Mouse (Mus musculus) thymus, adult 2 months (tissue): ENCODE results near the gene Ccdc116. TPM values are rescaled to one million over a fixed set of nuclear protein-coding genes. Genes with fewer than 3 reads are reported as not detected.

Experiments
- DNase-seq: peaks from one replicate; pipeline ENCODE4 v3.0.0; 2021
- H3K27ac ChIP-seq: fragments of 200-500 bp; 2 replicates; pipeline ENCODE4 v1.5.1; 2012; ENCODE audit warnings: low read length, control low read depth; ENCODE audit not compliant: control insufficient read depth, insufficient read depth
- H3K27me3 ChIP-seq: fragments of 200-500 bp; 2 replicates; pipeline ENCODE4 v1.6.1; 2012; ENCODE audit warnings: mild to moderate bottlenecking, low read length, moderate library complexity, mixed read lengths; ENCODE audit not compliant: control insufficient read depth, insufficient read depth
- H3K36me3 ChIP-seq: fragments of 200-500 bp; 2 replicates; pipeline ENCODE4 v1.6.1; 2012; ENCODE audit warnings: mild to moderate bottlenecking, low read length, moderate library complexity; ENCODE audit not compliant: control insufficient read depth, insufficient read depth
- H3K4me1 ChIP-seq: fragments of 200-500 bp; replicated peaks from 2 replicates; pipeline ENCODE4 v1.6.1; 2012; ENCODE audit warnings: low read length; ENCODE audit not compliant: control insufficient read depth, insufficient read depth
- H3K4me3 ChIP-seq: fragments of 200-500 bp; 2 replicates; pipeline ENCODE4 v1.5.1; 2012; ENCODE audit warnings: mild to moderate bottlenecking, low read length, control low read depth, moderate library complexity; ENCODE audit not compliant: control insufficient read depth, insufficient read depth
- CTCF ChIP-seq: fragments of 200-500 bp; IDR thresholded peaks from 2 replicates; pipeline ENCODE4 v1.5.1; 2012; ENCODE audit warnings: mild to moderate bottlenecking, control low read depth, low read length, moderate library complexity, borderline replicate concordance; ENCODE audit not compliant: control insufficient read depth, poor library complexity, insufficient read depth; ENCODE audit errors: extremely low read depth
- POLR2A ChIP-seq: fragments of 200-500 bp; IDR thresholded peaks from 2 replicates; pipeline ENCODE4 v1.6.1; 2012; ENCODE audit warnings: mild to moderate bottlenecking, low read length, control low read depth, moderate library complexity; ENCODE audit not compliant: control insufficient read depth, poor library complexity, insufficient read depth; ENCODE audit errors: extremely low read depth
- WGBS: fragments of 180-500 bp; shearing (Covaris S2); methylation state at CpG from one replicate; pipeline ENCODE4 v1.1.7; 2018; 5-methylcytosine and 5-hydroxymethylcytosine counted together
- polyA plus RNA-seq: library from polyadenylated mRNA; depleted of rRNA; stranded (reverse); fragments of >200 nt; gene quantifications from 2 replicates; pipeline ENCODE4 v1.2.3, GENCODE M21; 2012; rRNA removed

The Ccdc116 gene
- 3.5 and 3.7 TPM in 2 replicates for polyA plus RNA-seq

- Histone ChIP-seq H3K27ac (no peak within 1 kb of the TSS), H3K4me3 (peak within 1 kb of the TSS; percentile 49), H3K36me3 (no peaks in the 10 kb centered on the region; the same call in 1 of the 2 replicates), H3K4me1 (peaks cover 12% of the 10 kb centered on the region), H3K27me3 (no peaks in the 10 kb centered on the region)
- WGBS = under 1% methylated on average over 34 of the region's 34 CpGs
- peak; percentile 69 for DNase-seq
- TF ChIP-seq POLR2A = no peak
- peak; percentile 43; the same call in 1 of the 2 replicates for TF ChIP-seq CTCF
These were observed at the start of gene Ccdc116 for GRCm38 (mm10) chr16:17146772-17147235. Ccdc116 (minus strand) TSS chr16:17147229.

- Histone ChIP-seq H3K36me3 (no peaks in the 10 kb centered on the region; the same call in 1 of the 2 replicates), H3K4me3 (no peak overlapping the region), H3K27ac (no peak overlapping the region), H3K4me1 (no peaks in the 10 kb centered on the region), H3K27me3 (no peaks in the 10 kb centered on the region)
- 74% methylated on average over 4 of the region's 4 CpGs for WGBS
- TF ChIP-seq CTCF = no peak
- no peak for TF ChIP-seq POLR2A
- DNase-seq = no peak
These were observed 46.8 kb upstream of the Ccdc116 start for GRCm38 (mm10) chr16:17193823-17194222.

GRCm38 (mm10) chr16:17185475-17185874 is 38.4 kb upstream of the Ccdc116 start:
- Histone ChIP-seq H3K36me3 (peaks cover 4% of the 10 kb centered on the region; the same call in 1 of the 2 replicates), H3K4me3 (no peak overlapping the region), H3K27ac (no peak overlapping the region), H3K4me1 (no peaks in the 10 kb centered on the region), H3K27me3 (no peaks in the 10 kb centered on the region)
- no peak for TF ChIP-seq CTCF
- no peak for TF ChIP-seq POLR2A
- no peak for DNase-seq

- DNase-seq = no peak
These were observed 36.0 kb upstream of the Ccdc116 start for GRCm38 (mm10) chr16:17183003-17183402.

DNA sequence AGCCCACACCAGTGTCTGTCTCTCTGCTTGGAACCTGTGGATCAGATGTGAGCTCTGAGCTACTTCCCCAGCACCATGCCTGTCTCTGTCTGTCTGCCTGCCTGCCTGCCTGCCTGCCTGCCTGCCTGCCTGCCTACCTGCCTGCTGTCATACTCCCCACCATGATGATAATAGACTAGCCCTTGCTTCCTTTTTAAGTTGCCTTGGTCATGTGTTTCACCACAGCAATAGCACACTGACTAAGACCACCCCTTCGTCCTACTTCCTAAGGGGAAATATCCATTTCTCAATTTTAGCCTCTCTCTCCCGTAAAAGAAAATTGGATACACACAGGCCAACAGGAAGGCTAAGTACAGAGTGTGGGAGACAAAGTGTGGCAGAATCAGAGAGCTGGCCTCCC is 35.1 kb upstream of the Ccdc116 start:
- peaks cover 4% of the 10 kb centered on the region; the same call in 1 of the 2 replicates for H3K36me3 ChIP-seq
- H3K27me3 ChIP-seq = no peaks in the 10 kb centered on the region
- H3K4me1 ChIP-seq = no peaks in the 10 kb centered on the region
- DNase-seq = no peak
- H3K27ac ChIP-seq = no peak overlapping the region
- no peak overlapping the region for H3K4me3 ChIP-seq
- WGBS = 89% methylated on average over 2 of the region's 2 CpGs
- no peak for TF ChIP-seq POLR2A
- TF ChIP-seq CTCF = no peak

More at GRCm38 (mm10) chr16:17183003-17183402, 36.0 kb upstream of the Ccdc116 start:
- no peak overlapping the region for H3K4me3 ChIP-seq
- peaks cover 4% of the 10 kb centered on the region; the same call in 1 of the 2 replicates for H3K36me3 ChIP-seq
- no peaks in the 10 kb centered on the region for H3K27me3 ChIP-seq
- 92% methylated on average over 3 of the region's 3 CpGs for WGBS
- no peaks in the 10 kb centered on the region for H3K4me1 ChIP-seq
- no peak overlapping the region for H3K27ac ChIP-seq
- TF ChIP-seq POLR2A = no peak
- no peak for TF ChIP-seq CTCF

DNA sequence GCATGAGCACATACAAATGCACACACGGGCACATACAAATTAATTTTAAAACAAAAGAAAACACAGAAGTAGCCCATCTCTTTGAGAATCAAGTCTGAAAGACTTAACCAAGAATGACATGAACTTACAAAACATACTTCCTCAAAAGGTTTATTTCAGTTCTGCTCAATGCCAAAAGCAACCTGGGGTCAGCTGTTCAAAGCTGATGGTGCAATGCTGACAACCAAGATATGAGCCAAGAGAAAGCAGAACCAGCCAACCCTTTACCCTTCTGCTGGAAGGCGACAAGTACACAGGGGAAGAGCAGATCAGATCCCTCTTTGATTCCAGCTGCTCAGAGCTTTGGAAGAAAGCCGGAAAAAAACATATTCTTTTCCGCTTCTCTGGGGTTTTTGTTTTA is 34.4 kb upstream of the Ccdc116 start:
- WGBS = 72% methylated on average over 4 of the region's 4 CpGs
- Histone ChIP-seq H3K4me1 (no peaks in the 10 kb centered on the region), H3K27me3 (no peaks in the 10 kb centered on the region), H3K27ac (no peak overlapping the region), H3K4me3 (no peak overlapping the region), H3K36me3 (peaks cover 4% of the 10 kb centered on the region; the same call in 1 of the 2 replicates)
- no peak for DNase-seq
- TF ChIP-seq POLR2A (no peak), CTCF (no peak)

GRCm38 (mm10) chr16:17179706-17180105 is 32.7 kb upstream of the Ccdc116 start:
- H3K27ac ChIP-seq = no peak overlapping the region
- 81% methylated on average over 3 of the region's 3 CpGs for WGBS
- H3K36me3 ChIP-seq = peaks cover 1% of the 10 kb centered on the region
- H3K27me3 ChIP-seq = no peaks in the 10 kb centered on the region
- TF ChIP-seq POLR2A = no peak
- no peak for TF ChIP-seq CTCF
- DNase-seq = no peak
- H3K4me3 ChIP-seq = no peak overlapping the region
- H3K4me1 ChIP-seq = no peaks in the 10 kb centered on the region
